Mouse (Mus musculus) gastrocnemius, adult 2 months (tissue): ENCODE results near the gene Slit3. TPM values are rescaled to one million over a fixed set of nuclear protein-coding genes. Genes with fewer than 3 reads are reported as not detected.

Experiments
- DNase-seq: peaks from one replicate; pipeline ENCODE4 v3.0.0; 2022
- H3K27ac ChIP-seq: fragments of 200-600 bp; 2 replicates; pipeline ENCODE4 v1.8.1; 2022; ENCODE audit warnings: mild to moderate bottlenecking
- H3K4me3 ChIP-seq: fragments of 200-600 bp; 2 replicates; pipeline ENCODE4 v1.8.1; 2022; ENCODE audit warnings: mild to moderate bottlenecking, moderate library complexity
- CTCF ChIP-seq: fragments of 200-600 bp; IDR thresholded peaks from 2 replicates; pipeline ENCODE4 v1.8.1; 2022; ENCODE audit warnings: antibody characterized with exemption, mild to moderate bottlenecking, moderate library complexity
- intact Hi-C: fragments of 180-260 bp; cut with DNase I; formaldehyde crosslinking; loops from one replicate; pipeline ENCODE4 v1.15.1; 2025
- total RNA-seq, 2 experiments: library from RNA; stranded (reverse); gene quantifications; 2 replicates each; pipeline ENCODE4 v1.2.3; 2021

Gene Slit3
- total RNA-seq, 2 experiments from 2014 or later = 9.2 to 10.9 TPM

DNA sequence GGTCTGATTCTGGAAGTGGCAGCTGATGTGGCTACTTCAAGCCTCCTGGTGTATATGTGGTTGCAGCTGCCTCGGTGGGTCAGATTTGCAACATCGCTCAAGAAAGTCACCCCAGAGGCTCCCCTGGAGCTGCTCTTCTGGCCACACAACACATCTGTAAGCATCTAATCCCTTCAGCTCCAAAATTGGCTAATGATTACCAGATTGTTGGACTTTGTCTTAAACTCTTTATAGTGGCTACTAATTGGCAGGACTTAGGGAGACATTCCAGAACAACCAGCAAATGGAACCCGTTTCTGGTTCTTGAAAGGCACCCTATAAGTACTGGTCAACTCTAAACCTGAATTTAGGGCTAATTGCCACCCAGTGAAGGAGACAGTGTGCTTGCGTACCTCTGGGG is 348.9 kb downstream of the Slit3 start:
- H3K27ac ChIP-seq = no peak overlapping the region
- no peak for DNase-seq
- no peak overlapping the region for H3K4me3 ChIP-seq
- intact Hi-C loops = no loop called here
- TF ChIP-seq CTCF = no peak

DNA sequence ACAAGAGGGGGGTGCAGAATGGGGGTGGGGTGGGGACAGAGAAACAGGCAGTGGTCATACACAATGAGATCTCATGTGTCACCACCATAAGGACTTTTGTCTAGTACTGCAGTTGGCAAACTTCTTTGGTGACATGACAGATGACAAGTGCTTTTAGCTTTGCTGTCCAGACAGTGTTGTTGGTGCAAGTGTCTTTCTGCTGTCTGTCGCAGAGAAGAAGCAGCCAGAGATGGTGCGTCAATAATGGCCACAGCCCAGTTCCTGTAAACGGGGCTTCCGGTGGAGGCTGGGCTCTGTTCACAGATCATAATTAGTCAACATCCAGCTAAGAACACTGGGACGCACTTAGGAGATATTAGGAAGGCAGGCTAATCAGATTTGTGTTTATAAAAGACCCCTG is 349.8 kb downstream of the Slit3 start:
- intact Hi-C loops = no loop called here

DNA sequence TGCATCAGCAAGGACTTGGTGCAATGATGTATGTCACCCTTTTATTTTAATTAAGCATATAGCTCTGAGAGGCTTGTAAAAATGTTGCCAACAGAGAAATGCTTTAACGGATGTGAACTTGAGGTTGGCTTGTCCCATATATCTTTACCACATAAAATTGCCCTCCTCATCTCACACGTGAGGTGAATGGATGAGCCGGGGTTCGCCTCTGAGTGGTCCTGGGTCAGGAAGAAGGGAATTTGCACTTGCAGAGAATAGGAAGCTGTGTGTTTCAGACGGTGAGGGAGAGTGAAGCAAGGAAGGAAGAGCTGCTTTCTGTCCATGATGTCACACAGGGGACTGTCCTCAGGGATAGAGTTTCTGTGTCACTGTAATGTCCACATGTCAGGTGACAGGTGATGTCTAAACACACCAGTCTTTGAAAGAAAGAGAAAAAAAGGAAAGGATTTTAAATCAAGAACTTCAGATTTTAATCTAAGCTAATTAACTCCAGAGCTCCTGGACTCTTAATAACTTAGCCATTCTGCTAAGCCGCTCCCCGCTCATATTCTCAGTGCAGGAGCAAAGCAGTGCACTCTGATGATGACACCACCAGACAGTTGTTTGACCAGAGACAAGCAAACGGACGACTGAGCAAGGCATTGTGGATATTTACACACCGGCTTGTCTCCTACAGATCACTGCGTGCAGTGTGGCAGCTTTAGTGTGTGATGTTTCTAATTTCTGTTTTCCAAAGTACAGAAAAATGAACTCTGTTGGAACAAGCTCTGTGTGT is 352.0 kb downstream of the Slit3 start:
- Histone ChIP-seq H3K27ac (no peak overlapping the region), H3K4me3 (no peak overlapping the region)
- intact Hi-C loops = no loop called here
- DNase-seq = no peak
- TF ChIP-seq CTCF = no peak

More for the DNA sequence above, 349.8 kb downstream of the Slit3 start:
- H3K27ac ChIP-seq = no peak overlapping the region
- TF ChIP-seq CTCF = no peak
- H3K4me3 ChIP-seq = no peak overlapping the region
- DNase-seq = no peak

DNA sequence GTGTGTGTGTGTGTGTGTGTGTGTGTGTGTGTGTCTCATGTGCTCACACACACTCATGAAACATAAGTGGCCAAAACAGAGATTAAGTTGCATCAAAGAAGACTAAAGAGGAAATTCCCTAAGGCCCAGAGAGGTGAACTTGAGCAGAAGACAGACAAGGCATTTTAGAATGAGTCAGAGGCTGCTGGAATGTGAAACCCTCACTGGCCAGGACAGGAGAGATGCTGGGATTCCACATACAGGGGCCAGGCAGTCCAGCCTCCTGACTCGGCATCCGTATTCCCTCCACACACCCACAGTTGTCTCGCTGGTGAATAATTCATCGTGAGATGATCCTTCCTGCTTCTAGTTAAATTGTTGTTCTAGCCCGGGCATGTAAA is 352.6 kb downstream of the Slit3 start:
- H3K4me3 ChIP-seq = no peak overlapping the region
- intact Hi-C loops = no loop called here
- H3K27ac ChIP-seq = no peak overlapping the region
- no peak for DNase-seq
- no peak for TF ChIP-seq CTCF

DNA sequence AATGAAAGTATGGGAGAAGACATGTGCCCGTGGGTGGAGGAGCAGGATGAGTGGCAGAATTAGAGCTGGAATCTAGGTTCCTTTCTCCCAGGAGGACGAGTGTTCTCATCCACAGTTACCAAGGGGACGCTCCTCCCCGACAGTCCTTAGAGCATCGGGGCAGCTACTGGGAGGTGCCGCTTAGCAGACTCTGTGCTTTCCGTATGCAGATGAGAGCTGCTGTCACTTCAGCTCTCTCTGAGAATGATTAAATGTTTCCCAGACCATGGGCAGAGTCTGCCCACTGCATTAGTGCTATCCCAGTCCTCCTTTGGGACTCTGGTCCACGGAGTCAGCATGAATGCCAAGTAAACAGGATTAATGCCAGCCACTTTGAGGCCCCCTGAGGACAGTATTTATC is 359.1 kb downstream of the Slit3 start:
- Histone ChIP-seq H3K27ac (no peak overlapping the region), H3K4me3 (no peak overlapping the region)
- intact Hi-C loops = no loop called here
- no peak for DNase-seq
- no peak for TF ChIP-seq CTCF

DNA sequence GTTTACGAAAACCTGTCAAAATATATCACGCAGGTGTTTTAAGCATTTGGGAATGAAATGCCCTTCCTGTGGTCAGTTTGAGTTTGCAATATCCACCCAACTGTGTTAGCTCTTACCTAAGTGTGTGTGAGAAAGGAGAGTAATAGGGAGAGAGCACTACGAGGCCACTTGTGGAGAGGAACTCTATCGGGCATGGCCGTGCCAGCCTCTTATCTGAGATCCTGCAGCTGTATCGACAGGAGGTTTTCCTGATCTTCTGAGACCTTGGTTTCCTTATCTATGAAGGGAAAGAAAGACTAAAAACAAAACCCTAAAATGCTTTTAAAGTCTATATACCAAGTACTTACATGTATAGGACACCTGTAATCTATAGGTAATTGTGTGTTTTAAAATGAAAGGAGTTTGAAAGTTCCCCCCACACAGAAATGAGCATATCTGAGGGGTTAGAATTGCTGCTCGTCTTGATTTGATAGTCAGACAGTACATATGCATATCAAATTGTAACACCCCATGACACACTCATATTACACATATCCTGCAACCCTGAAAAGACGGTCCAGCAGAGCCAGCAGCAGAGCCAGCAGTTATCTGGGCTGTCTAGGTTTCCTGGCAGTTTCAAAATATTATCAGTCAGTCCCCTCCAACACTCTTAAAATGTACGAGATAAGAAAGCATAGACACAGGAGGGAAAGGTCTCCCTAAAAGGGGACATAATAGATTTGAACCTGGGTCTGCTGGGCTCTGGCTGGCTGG is 360.8 kb downstream of the Slit3 start:
- no peak overlapping the region for H3K27ac ChIP-seq
- DNase-seq = no peak
- no peak overlapping the region for H3K4me3 ChIP-seq
- intact Hi-C loops = no loop called here
- TF ChIP-seq CTCF = no peak

DNA sequence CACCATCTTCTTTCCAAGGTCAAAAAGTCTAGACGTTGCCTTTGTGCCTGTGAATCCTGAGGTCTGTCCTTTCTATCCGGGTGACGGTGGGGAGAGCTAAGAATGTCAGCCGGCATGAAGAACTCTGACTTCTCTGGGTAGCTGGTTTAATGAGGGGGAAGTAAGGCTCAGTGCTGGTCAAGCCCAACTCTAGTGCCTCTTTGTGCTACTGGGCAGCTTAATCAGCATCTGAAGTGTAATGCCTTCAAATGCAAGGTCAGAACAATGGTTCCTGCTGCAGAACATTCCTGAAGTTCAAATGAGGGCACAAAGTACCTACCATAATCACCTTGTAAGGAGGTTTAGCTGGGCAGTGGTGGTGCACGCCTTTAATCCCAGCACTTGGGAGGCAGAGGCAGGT is 366.9 kb downstream of the Slit3 start:
- Histone ChIP-seq H3K4me3 (no peak overlapping the region), H3K27ac (no peak overlapping the region)
- no peak for TF ChIP-seq CTCF
- DNase-seq = no peak
- intact Hi-C loops = no loop called here

DNA sequence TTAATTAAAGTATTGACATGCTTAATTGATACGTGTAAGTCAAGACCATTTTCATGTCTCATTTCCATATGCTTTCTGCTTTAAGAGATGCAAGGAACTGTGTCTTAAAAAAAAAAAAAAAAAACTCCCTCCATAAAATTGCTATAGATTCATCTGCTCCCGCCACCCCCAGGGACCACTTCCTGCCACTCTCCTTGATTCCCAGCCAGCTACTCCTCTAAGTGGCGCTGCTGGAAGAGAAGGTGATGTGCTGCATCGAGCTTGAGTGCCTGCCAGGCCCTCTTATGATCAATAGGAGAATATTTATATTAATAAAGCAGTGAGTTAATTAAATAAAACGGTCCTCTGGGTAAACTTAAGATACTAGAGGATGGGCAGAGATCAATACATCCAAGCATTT is 370.7 kb downstream of the Slit3 start:
- TF ChIP-seq CTCF = no peak
- Histone ChIP-seq H3K27ac (no peak overlapping the region), H3K4me3 (no peak overlapping the region)
- intact Hi-C loops = no loop called here
- no peak for DNase-seq

DNA sequence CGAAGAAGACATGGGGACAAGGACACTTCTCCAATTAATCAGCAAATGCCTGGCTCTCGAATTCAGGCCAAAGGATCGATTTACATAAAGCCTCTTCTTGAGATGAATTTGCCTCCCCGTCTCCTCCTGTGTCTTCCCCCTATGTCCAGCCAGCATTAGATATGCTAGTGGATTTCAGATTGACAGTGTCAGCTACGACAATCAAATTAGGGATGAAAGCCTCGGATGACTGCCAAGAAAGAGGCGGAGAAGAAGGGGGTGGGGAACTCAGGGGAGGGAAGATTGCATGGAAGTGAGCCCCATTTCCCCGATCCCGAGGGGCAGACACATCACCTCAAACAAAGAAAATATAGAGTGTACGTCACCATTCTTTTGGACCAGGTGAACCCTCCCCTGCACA is 375.9 kb downstream of the Slit3 start:
- intact Hi-C loops = no loop called here
- TF ChIP-seq CTCF = no peak
- no peak overlapping the region for H3K4me3 ChIP-seq
- H3K27ac ChIP-seq = no peak overlapping the region
- DNase-seq = no peak

DNA sequence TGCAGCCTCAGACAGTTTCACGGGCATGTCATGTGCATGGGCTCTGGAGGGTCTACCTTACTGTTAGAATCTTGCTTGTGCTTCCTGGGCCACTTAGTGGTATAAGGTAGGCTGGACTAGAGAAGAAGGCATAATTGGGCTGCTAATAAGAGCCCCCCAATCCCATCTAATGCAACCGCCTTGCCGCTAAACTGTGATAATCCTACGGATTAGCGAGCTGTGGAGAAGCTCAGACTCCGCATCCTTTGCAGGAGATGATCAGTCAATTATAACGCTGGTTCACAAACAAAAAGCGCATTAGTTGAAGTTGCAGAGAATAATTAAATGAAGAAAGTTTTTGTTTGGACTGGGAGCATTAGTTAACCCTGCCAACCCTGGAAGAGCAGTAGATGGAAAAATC is 376.9 kb downstream of the Slit3 start:
- Histone ChIP-seq H3K27ac (no peak overlapping the region), H3K4me3 (no peak overlapping the region)
- no peak for TF ChIP-seq CTCF
- intact Hi-C loops = no loop called here
- no peak for DNase-seq

DNA sequence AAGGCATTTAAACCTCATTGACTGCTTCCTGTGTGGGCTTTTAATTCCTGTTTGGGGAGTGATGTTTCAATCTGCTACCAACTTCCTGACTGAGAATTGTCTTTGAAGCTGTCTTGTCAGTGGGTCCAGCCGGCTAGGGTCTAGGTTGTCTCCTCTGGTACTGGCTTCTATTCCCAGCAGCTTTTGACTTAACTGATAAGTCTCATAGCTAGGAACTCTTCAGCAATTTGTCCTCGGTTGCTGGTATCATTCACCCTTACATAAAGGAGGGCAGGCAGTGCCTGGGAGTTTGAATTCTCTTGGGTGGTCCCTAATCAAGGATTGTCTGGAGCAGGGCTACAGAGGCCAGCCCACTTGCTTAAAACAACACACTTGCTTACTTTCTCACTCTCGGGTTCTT is 381.1 kb downstream of the Slit3 start:
- H3K4me3 ChIP-seq = no peak overlapping the region
- intact Hi-C loops = no loop called here
- DNase-seq = no peak
- no peak overlapping the region for H3K27ac ChIP-seq
- TF ChIP-seq CTCF = no peak

DNA sequence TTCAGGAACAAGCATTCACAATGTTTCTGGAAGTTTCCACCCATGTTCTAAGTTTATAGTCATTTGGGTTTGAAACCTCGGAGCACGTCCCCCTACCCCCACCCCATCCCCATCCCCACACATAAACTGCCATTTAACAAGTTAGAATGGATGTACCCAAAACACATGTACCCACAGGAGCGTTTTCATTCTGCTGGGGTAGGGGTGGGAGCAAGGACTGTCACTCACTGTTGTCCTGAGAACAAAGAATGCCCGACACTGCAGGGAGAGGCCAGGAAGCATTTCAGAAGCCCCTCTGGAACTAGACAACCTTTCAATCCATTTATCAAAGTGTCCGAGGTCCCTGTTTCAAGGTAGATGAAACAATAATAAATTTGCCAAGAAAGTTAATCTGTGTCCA is 383.0 kb downstream of the Slit3 start:
- intact Hi-C loops = no loop called here
- TF ChIP-seq CTCF = no peak
- H3K27ac ChIP-seq = no peak overlapping the region
- H3K4me3 ChIP-seq = no peak overlapping the region
- DNase-seq = no peak

DNA sequence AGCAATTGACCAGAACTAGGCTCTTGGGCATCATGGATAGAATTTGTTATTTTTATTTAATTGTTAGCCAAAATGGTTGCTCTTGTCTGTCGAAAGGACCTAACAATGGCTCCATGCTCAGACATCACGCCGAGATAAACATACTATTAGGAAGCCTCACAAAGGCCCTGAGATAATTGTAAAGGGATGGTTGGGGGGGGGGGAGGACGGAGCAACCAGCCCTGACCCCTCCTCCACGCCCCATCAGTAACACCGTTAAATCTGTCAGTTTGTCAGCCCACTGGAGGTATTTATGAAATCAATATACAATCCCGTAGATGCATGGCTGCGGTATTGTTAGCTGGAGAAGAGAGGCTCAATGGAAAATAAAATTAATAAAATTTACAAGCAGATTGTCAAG is 383.9 kb downstream of the Slit3 start:
- Histone ChIP-seq H3K4me3 (no peak overlapping the region), H3K27ac (no peak overlapping the region)
- intact Hi-C loops = no loop called here
- no peak for TF ChIP-seq CTCF
- DNase-seq = no peak

DNA sequence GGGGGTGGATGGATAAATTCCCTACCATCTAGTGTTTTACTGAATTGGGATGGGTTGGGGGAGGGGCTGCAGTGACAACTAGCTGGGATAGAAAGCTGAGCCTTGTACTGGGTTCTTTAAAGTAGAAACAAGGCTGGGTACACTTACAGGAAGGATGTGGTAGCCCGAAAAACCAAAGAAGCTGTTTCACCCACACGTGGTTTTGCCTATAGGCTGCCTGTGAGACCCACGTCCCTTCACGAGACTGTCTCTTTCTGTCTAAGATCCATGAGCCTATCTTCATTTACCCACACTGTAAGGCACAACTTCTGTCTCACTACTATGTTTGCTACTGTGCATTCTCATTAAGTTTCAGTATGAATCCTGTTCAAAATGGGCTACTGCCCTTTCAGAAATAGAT is 384.3 kb downstream of the Slit3 start:
- DNase-seq = no peak
- Histone ChIP-seq H3K4me3 (no peak overlapping the region), H3K27ac (no peak overlapping the region)
- intact Hi-C loops = no loop called here
- TF ChIP-seq CTCF = no peak
